Mouse (Mus musculus) layer of hippocampus, adult 6 months (tissue): Measurements from ENCODE around the gene Gm36028. TPM values are rescaled to one million over a fixed set of nuclear protein-coding genes. Genes with fewer than 3 reads are reported as not detected.

Experiments used
- long read RNA-seq, 2 experiments: library from polyadenylated mRNA; unstranded; transcript quantifications; one replicate each; pipeline ENCODE4 v2.0.0; 2019 to 2020
- polyA plus RNA-seq: library from polyadenylated mRNA; unstranded; fragments of <200 nt; fragmentation: Nextera tagmentation; gene quantifications from 2 replicates; pipeline ENCODE4 v1.2.3, GENCODE M21; 2021

The Gm36028 gene
- polyA plus RNA-seq = 0.16 and 0.30 TPM in 2 replicates
- long read RNA-seq, experiment 1 = 0 reads
- long read RNA-seq, experiment 2 = 0 reads

DNA sequence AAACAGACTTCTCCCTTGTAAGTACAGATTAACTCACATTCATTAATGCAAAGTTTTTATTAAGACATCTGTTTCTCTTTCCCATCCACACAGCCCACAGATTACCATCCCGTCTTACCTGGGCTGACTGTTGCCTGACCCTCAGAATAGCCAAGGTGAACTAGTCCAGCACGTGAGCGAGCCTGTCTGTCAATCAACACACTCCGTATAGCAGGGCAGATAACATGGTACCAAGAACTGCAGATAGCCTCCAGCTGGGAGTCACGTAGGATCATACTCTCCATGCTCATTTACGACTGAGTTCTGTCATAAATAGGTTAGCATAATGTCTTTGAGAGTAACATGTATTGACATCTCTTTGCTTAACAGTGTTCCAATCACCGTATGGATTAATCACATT lies at the start of gene Gm36028:
Gene Gm36028, minus strand, starts transcription at position 118 of the 400 bp plus-strand sequence.

DNA sequence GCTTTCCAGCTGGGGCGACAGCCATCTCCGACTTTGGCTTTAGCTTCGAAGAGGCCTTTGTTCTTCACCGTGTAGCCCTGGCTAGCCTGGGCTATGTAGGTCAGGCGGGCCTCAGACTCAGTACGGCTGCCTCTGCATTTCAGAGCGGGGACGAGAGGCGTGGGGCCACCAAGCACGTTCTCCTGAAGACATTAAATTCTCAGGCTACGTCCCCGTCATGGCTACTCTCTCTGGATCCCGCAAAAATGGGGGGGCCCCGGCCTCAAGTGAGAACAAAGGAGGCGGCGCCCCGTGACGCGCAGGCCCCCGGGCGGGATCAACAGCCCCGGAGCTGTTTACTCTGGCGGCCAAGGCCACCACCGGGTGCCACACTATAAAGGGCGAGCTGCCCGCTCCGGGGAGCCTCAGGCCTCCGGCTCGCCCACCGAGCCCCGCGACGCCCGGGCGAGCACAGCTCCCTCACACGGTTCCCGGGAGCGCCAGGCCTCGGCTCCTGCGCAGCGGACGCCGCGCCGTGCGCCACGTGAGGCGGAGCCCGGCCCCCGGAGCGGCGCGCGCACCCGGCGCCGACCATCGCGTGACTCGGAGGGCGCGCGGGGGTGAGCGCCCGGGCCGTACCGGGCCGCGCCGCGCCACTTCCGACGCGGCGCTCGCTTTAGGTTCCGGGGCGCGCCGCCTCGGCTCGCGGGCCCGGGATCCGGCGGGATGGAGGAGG lies 7.0 kb upstream of the Gm36028 start, which contains the start of gene Lrrc58:
Gene Lrrc58, plus strand, starts transcription at position 599 of the 715 bp plus-strand sequence.

Other genes with a start within 250 kb of the Gm36028 start
- 232 and 253 TPM in 2 replicates for gene Ndufb4, start 206.7 kb downstream of the Gm36028 start, polyA plus RNA-seq
- 27.9 and 29.3 TPM in 2 replicates for gene Fstl1, start 84.3 kb downstream of the Gm36028 start, polyA plus RNA-seq
- 32.2 and 37.9 TPM in 2 replicates for gene Lrrc58, start 7.2 kb upstream of the Gm36028 start, polyA plus RNA-seq
- gene Gpr156, start 55.4 kb upstream of the Gm36028 start, polyA plus RNA-seq = 0.28 and 0.33 TPM in 2 replicates
- 90.7 and 138 TPM in 2 replicates for gene Gsk3b, start 227.9 kb upstream of the Gm36028 start, polyA plus RNA-seq